12 mouse cellular contexts compared by ENCODE assay signal in genomic region chr19:50766171-50766570, GRCm38 (mm10).
DNase-seq lines count a peak whose midpoint lies in the region; ATAC-seq lines count a peak whose summit lies in the region.
"Had no signal": no experiment of that assay in that cellular context is flagged by ENCODE, and none has a peak within 500 bp of the region (broad histone marks: within the 10 kb centered on the region; RNA-seq: fewer than 3 reads in every experiment).

No protein-coding gene starts in this region.

- no peak overlapping the region for H3K9ac ChIP-seq in midbrain, embryonic 14.5 days (replicated peaks; ENCODE audit: low read length)
- H3K9ac ChIP-seq: heart, embryonic 13.5 days had no signal

- H3K27ac ChIP-seq in midbrain, embryonic 14.5 days (replicated peaks; ENCODE audit: low read depth, low read length) = no peak overlapping the region
- H3K27ac ChIP-seq: gastrocnemius, adult 2 months; heart, embryonic 13.5 days had no signal

- no peaks in the 10 kb centered on the region for H3K4me1 ChIP-seq in midbrain, embryonic 14.5 days (ENCODE audit: control insufficient read depth, insufficient read depth, low read length)
- H3K4me1 ChIP-seq: heart, embryonic 13.5 days had no signal

- peak; percentile 3 for DNase-seq in layer of hippocampus, adult 9-10 months (ENCODE audit: low spot score)
- no peak for DNase-seq in layer of hippocampus, adult 11-12 months (ENCODE audit: low spot score)
- peak; percentile 25 for DNase-seq in cerebellum, adult 11-12 months
- DNase-seq in embryo, embryonic 11 days = peak; percentile 17
- DNase-seq in midbrain, embryonic 14.5 days = peak; percentile 27
- DNase-seq in heart, adult 18-20 months = no peak
- no peak for DNase-seq in left cerebral cortex, postnatal 10 days (ENCODE audit: extremely low spot score in 1 of 2, low spot score in 2 of 2)
- DNase-seq in thymus, adult 18-20 months = no peak
- DNase-seq: gastrocnemius, adult 2 months; right cerebral cortex, postnatal 25 days; thymus, postnatal 4 days had no signal

- no peaks in the 10 kb centered on the region for H3K27me3 ChIP-seq in midbrain, embryonic 14.5 days (ENCODE audit: control insufficient read depth, insufficient read depth, low read length)
- H3K27me3 ChIP-seq: heart, embryonic 13.5 days had no signal

- no peak for ATAC-seq in midbrain, embryonic 14.5 days (ENCODE audit: low FRiP score, low TSS enrichment)

- H3K9me3 ChIP-seq in midbrain, embryonic 14.5 days (ENCODE audit: control insufficient read depth, low read length) = no peaks in the 10 kb centered on the region
- H3K9me3 ChIP-seq: heart, embryonic 13.5 days had no signal

- no peak overlapping the region for H3K4me2 ChIP-seq in midbrain, embryonic 14.5 days (ENCODE audit: low read length)
- H3K4me2 ChIP-seq: heart, embryonic 13.5 days had no signal

- 27% methylated on average over 2 of the region's 2 CpGs for WGBS in midbrain, embryonic 14.5 days

- no peaks in the 10 kb centered on the region for H3K36me3 ChIP-seq in midbrain, embryonic 14.5 days (ENCODE audit: control insufficient read depth, insufficient read depth, low read length)
- H3K36me3 ChIP-seq: heart, embryonic 13.5 days had no signal

- intact Hi-C loops in left cerebral cortex, postnatal 10 days (cut with DNase I) = no loop called here

- no peak overlapping the region for H3K4me3 ChIP-seq in midbrain, embryonic 14.5 days (replicated peaks; ENCODE audit: low read depth, low read length)
- H3K4me3 ChIP-seq: gastrocnemius, adult 2 months; heart, embryonic 13.5 days had no signal

Comparison
In these comparisons a context has a peak if more than half of its experiments do, and no peak if none do; other contexts are left out.
1. DNase-seq: peak in layer of hippocampus, adult 9-10 months (single experiment), cerebellum, adult 11-12 months (single experiment), embryo, embryonic 11 days (single experiment) and midbrain, embryonic 14.5 days (single experiment); none in layer of hippocampus, adult 11-12 months (single experiment), heart, adult 18-20 months (0 of 2), left cerebral cortex, postnatal 10 days (0 of 2) and thymus, adult 18-20 months (0 of 2).